Mouse (Mus musculus) limb, embryonic 13.5 days (tissue): ENCODE measurements around the gene Fignl1. TPM values are rescaled to one million over a fixed set of nuclear protein-coding genes. Genes with fewer than 3 reads are reported as not detected.

Source experiments
- ATAC-seq: fragments of 200-750 bp; cut with Nextera tagmentation; 2 replicates; pipeline ENCODE4 v1.8.0; 2017; ENCODE audit warnings: low read depth, moderate number of reproducible peaks, moderate TSS enrichment; ENCODE audit not compliant: low FRiP score
- H3K27ac ChIP-seq: fragments of 300-500 bp; sonication (generic); 2 replicates; pipeline ENCODE4 v1.5.1; 2015; ENCODE audit warnings: inconsistent platforms, mild to moderate bottlenecking, moderate library complexity
- H3K27me3 ChIP-seq: fragments of 300-500 bp; sonication (generic); 2 replicates; pipeline ENCODE4 v1.6.1; 2015; ENCODE audit warnings: mild to moderate bottlenecking, inconsistent platforms
- H3K36me3 ChIP-seq: fragments of 300-500 bp; sonication (generic); 2 replicates; pipeline ENCODE4 v1.6.1; 2015; ENCODE audit warnings: inconsistent platforms, mild to moderate bottlenecking, moderate library complexity
- H3K4me1 ChIP-seq: fragments of 300-500 bp; sonication (generic); 2 replicates; pipeline ENCODE4 v1.6.1; 2015; ENCODE audit warnings: inconsistent platforms
- H3K4me2 ChIP-seq: fragments of 300-500 bp; sonication (generic); replicated peaks from 2 replicates; pipeline ENCODE4 v1.6.1; 2015; ENCODE audit warnings: inconsistent platforms, mild to moderate bottlenecking, moderate library complexity
- H3K4me3 ChIP-seq: fragments of 300-500 bp; sonication (generic); 2 replicates; pipeline ENCODE4 v1.5.1; 2015; ENCODE audit warnings: moderate library complexity, mild to moderate bottlenecking, inconsistent platforms
- H3K9ac ChIP-seq: fragments of 300-500 bp; sonication (generic); 2 replicates; pipeline ENCODE4 v1.6.1; 2015; ENCODE audit warnings: mild to moderate bottlenecking, inconsistent platforms
- H3K9me3 ChIP-seq: fragments of 300-500 bp; sonication (generic); 2 replicates; pipeline ENCODE4 v1.6.1; 2016; ENCODE audit warnings: inconsistent platforms
- WGBS: fragments of 180-500 bp; shearing (Covaris S2); methylation state at CpG from one replicate; pipeline ENCODE4 v1.1.7; 2015; 5-methylcytosine and 5-hydroxymethylcytosine counted together
- polyA plus RNA-seq: library from polyadenylated mRNA; unstranded; fragments of >200 nt; fragmentation: Nextera tagmentation; extraction: Ambion mirVana; gene quantifications from 2 replicates; pipeline ENCODE4 v1.2.1, GENCODE M21; 2015

Gene Fignl1
- polyA plus RNA-seq, 1 experiment from 2014 or later = 57.4 TPM

DNA sequence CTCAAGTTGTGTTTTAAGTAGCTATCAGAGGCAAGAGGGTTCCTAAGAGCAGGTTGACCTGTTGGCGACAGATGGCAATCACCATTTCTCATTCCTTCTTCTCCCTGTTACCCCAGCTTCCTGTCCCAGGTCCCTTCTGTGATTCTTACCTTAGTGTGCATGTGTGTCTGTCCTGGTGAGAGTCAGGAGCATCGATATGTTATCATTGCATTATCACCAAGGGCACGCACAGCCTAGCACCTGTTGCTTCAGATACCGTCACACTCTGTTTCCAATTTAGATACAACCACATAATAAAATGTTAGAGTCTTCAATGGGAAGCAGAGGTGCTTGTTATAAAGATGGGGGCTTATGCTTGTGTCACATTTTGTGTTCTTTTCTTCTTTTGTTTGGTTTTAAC, 36.6 kb downstream of the Fignl1 start:
- H3K27me3 ChIP-seq = no peaks in the 10 kb centered on the region
- no peak overlapping the region for H3K4me3 ChIP-seq
- H3K9me3 ChIP-seq = no peaks in the 10 kb centered on the region
- WGBS = 87% methylated on average over 4 of the region's 4 CpGs
- H3K4me2 ChIP-seq = no peak overlapping the region
- H3K9ac ChIP-seq = no peak overlapping the region
- no peak overlapping the region for H3K27ac ChIP-seq
- no peaks in the 10 kb centered on the region for H3K36me3 ChIP-seq
- H3K4me1 ChIP-seq = no peaks in the 10 kb centered on the region
- no peak for ATAC-seq

DNA sequence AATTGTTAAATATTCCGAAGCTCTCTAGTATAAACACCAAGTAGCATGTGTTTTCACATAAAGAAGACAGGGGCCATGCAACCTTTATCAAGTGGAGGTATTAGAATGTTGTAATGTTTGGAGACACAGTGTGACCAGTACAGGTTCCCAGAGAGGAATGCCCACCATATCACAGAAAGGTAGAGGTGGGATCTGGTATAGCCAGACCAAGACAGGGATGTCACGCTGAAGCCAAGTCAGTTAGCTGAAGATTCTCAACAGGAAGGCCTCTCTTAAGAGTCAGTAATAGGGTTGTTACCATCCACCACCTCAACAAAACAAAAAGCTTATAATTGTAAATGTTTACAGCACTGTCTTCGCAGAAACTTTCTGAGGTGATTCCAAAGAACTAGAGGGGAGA, 38.1 kb downstream of the Fignl1 start:
- WGBS = 86% methylated on average over 3 of the region's 3 CpGs
- Histone ChIP-seq H3K27me3 (no peaks in the 10 kb centered on the region), H3K9ac (no peak overlapping the region), H3K27ac (no peak overlapping the region), H3K4me2 (no peak overlapping the region), H3K4me1 (no peaks in the 10 kb centered on the region), H3K36me3 (no peaks in the 10 kb centered on the region), H3K4me3 (no peak overlapping the region), H3K9me3 (no peaks in the 10 kb centered on the region)
- no peak for ATAC-seq

DNA sequence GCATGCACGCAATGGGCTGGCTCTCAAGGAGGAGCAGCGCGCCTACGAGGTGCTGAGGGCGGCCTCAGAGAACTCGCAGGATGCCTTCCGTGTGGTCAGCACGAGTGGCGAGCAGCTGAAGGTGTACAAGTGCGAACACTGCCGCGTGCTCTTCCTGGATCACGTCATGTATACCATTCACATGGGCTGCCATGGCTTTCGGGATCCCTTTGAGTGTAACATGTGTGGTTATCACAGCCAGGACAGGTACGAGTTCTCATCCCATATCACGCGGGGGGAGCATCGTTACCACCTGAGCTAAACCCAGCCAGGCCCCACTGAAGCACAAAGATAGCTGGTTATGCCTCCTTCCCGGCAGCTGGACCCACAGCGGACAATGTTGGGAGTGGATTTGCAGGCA, 39.5 kb downstream of the Fignl1 start:
- no peaks in the 10 kb centered on the region for H3K4me1 ChIP-seq
- WGBS = 91% methylated on average over 20 of the region's 20 CpGs
- no peak overlapping the region for H3K4me2 ChIP-seq
- H3K4me3 ChIP-seq = no peak overlapping the region
- H3K27me3 ChIP-seq = no peaks in the 10 kb centered on the region
- H3K9me3 ChIP-seq = no peaks in the 10 kb centered on the region
- H3K9ac ChIP-seq = no peak overlapping the region
- no peak for ATAC-seq
- H3K27ac ChIP-seq = no peak overlapping the region
- H3K36me3 ChIP-seq = no peaks in the 10 kb centered on the region

DNA sequence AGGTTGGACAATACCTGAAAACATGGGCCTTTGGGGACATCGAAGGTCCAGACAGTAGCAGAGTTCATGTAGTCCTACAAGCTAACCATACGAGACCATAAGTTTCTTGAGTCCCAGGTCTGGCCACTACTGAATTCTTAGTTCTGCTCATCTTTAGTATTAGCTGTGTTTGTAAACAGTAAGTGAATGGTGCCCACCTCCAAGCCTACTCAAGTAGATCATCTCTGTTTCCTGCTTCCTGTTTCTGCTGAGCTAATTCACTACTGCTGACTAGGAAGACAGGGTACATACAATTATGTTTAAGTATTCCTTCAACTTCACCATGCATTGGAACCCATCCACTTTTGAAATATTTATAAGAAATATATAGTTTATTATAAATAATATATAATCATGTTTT, 40.7 kb downstream of the Fignl1 start:
- 82% methylated on average over 2 of the region's 2 CpGs for WGBS
- no peak for ATAC-seq
- no peaks in the 10 kb centered on the region for H3K4me1 ChIP-seq
- H3K4me3 ChIP-seq = no peak overlapping the region
- H3K4me2 ChIP-seq = no peak overlapping the region
- no peaks in the 10 kb centered on the region for H3K36me3 ChIP-seq
- H3K27me3 ChIP-seq = no peaks in the 10 kb centered on the region
- H3K9ac ChIP-seq = no peak overlapping the region
- no peaks in the 10 kb centered on the region for H3K9me3 ChIP-seq
- no peak overlapping the region for H3K27ac ChIP-seq

DNA sequence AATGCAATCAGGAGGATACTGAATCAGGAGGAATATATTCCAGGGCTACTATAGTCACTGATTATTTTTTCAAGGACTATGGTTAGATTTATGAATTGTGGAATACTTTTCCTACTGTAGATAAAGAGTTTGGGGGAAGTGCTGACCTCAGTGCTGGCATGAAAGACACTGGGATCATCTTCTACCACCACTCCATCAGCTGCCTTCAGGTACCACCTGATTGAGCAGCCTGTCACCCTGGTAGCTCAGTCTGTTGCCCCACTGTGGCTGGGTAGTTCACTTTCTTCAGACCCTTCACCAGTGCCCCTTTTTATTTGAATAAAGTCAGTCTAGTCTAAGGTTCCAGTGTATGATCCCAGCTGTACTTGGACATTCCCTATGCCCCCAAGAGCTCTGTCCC, 42.0 kb downstream of the Fignl1 start:
- Histone ChIP-seq H3K27ac (no peak overlapping the region), H3K9ac (no peak overlapping the region), H3K9me3 (no peaks in the 10 kb centered on the region), H3K4me1 (no peaks in the 10 kb centered on the region), H3K36me3 (no peaks in the 10 kb centered on the region), H3K4me3 (no peak overlapping the region), H3K27me3 (no peaks in the 10 kb centered on the region), H3K4me2 (no peak overlapping the region)
- ATAC-seq = no peak

DNA sequence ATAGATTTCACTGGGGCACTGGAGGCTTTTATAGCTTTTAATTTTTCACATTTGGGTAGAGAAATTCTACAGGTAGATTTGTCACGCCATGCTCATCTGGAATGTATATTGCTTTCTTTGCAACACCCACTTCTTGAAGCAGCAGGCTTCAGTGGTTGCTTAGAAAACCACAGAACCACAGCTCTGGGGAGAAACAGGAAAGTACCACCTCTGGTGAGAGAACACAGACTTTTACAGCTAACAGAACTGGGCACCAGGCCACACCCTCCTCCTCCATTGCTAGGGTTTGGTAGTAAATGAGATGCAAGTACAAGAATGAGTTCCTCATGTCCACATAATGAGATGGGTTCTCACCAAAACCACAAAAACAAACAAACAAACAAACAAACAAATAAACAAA, 42.7 kb downstream of the Fignl1 start:
- Histone ChIP-seq H3K27me3 (no peaks in the 10 kb centered on the region), H3K4me2 (no peak overlapping the region), H3K9ac (no peak overlapping the region), H3K4me3 (no peak overlapping the region), H3K27ac (no peak overlapping the region), H3K9me3 (no peaks in the 10 kb centered on the region), H3K4me1 (no peaks in the 10 kb centered on the region), H3K36me3 (no peaks in the 10 kb centered on the region)
- WGBS = 93% methylated on average over 1 of the region's 1 CpGs
- no peak for ATAC-seq

DNA sequence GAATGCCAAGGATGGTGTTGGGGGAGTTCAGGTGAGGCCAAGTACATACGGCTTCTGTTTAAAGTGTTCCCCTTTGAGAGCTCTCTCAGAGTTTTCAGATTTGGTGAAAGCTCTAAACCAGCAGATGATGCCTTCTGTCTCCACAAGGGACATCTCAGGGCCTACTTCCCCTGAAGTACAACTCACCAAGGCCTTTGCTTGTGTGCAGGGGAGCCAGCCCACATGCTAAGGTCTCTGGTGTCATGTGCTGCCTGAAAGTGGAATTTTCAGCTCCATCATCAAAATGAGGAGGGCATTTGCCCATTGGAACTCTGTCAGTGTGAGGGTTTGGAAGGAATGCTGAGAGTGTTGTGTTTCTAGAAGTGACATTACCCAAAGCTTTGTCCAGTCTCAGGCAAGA, 43.3 kb downstream of the Fignl1 start:
- Histone ChIP-seq H3K27ac (no peak overlapping the region), H3K4me3 (no peak overlapping the region), H3K27me3 (no peaks in the 10 kb centered on the region), H3K9ac (no peak overlapping the region), H3K9me3 (no peaks in the 10 kb centered on the region), H3K4me1 (no peaks in the 10 kb centered on the region), H3K4me2 (no peak overlapping the region), H3K36me3 (no peaks in the 10 kb centered on the region)
- no peak for ATAC-seq
- 66% methylated on average over 1 of the region's 1 CpGs for WGBS

DNA sequence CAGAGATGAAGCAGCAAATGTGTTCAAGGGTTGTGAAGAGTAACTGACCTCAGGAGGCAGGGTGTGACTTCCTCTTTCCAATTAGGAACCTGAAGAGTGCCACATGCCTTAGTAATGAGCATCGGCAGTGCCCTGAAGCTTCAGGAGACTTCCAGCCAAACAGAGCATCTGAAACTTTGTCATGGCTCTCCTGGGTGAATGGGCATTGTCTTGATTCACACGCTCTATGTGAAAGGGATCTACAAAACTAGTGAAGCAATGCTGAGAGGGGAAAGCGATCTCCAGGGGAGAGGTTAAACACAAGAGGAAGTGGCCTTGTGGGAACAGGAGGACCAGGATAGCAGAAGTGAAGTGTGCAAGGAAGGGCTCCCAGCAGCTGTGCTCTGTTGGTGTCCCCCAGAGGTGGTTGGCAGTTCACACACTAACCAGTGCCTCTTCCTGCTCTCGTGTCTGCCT, 45.5 kb downstream of the Fignl1 start:
- WGBS = 73% methylated on average over 4 of the region's 4 CpGs
- no peaks in the 10 kb centered on the region for H3K27me3 ChIP-seq
- no peaks in the 10 kb centered on the region for H3K4me1 ChIP-seq
- H3K9me3 ChIP-seq = no peaks in the 10 kb centered on the region
- ATAC-seq = no peak
- H3K4me3 ChIP-seq = no peak overlapping the region
- H3K4me2 ChIP-seq = no peak overlapping the region
- H3K27ac ChIP-seq = no peak overlapping the region
- H3K9ac ChIP-seq = no peak overlapping the region
- no peaks in the 10 kb centered on the region for H3K36me3 ChIP-seq

DNA sequence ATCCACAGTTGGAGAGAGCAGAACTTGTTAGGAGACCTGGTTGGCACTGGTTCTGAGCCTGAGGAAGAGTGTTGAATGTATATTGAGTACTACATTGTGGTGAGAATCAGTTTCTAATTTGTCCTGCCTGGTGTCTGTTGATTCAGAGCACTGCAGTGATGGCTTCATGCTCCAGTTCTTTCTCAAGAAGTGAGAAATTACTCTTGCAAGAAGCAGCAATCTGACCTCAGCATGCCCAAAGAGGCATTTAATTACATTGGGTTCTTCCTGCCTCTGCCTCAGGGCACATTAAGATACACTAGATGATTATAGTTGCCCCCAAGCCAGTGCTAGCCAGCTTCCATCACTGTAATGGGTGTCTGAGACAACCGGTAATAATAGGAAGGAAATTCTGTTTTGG, 49.9 kb downstream of the Fignl1 start:
- no peaks in the 10 kb centered on the region for H3K9me3 ChIP-seq
- 91% methylated on average over 1 of the region's 1 CpGs for WGBS
- no peak for ATAC-seq

DNA sequence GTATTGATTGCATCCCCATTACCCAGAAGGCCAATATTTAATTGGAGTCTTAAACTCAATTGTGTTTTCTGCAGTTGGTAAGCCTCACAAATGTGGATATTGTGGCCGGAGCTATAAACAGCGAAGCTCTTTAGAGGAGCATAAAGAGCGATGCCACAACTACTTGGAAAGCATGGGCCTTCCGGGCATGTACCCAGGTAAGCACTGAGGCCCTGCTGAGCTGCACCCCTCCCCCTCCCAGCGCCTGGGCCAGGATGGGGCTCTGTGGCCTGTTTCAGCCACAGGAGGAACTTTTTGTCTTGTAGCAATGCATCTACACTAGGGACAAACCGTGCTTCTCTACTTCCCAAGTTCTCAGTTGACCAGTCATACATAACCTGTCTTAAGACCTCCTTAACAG, 50.6 kb downstream of the Fignl1 start:
- Histone ChIP-seq H3K4me3 (no peak overlapping the region), H3K9ac (no peak overlapping the region), H3K4me2 (no peak overlapping the region), H3K27me3 (no peaks in the 10 kb centered on the region), H3K9me3 (no peaks in the 10 kb centered on the region), H3K27ac (no peak overlapping the region), H3K4me1 (no peaks in the 10 kb centered on the region), H3K36me3 (no peaks in the 10 kb centered on the region)
- ATAC-seq = no peak
- 76% methylated on average over 6 of the region's 6 CpGs for WGBS

More for the DNA sequence above, 49.9 kb downstream of the Fignl1 start:
- Histone ChIP-seq H3K4me3 (no peak overlapping the region), H3K9ac (no peak overlapping the region), H3K36me3 (no peaks in the 10 kb centered on the region), H3K4me2 (no peak overlapping the region), H3K27me3 (no peaks in the 10 kb centered on the region), H3K4me1 (no peaks in the 10 kb centered on the region), H3K27ac (no peak overlapping the region)

DNA sequence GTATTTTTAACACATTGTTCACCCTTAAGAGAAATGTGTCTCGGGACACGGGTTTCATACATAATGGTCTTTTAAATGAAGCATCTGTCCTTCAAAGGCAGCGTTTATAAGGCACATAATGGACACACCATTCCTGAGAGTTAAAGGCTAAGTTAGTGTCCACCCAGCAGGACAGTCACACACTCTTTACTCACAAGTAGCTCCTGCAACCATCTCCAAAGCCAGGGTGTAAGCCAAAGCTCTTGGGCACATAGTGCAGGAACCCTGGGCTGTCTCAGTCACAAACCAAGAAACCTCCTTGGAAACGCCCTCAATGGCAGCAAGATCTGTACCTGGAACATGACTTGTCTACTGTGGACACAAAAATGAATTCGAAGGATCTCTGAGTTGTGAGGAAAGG, 55.9 kb downstream of the Fignl1 start:
- no peaks in the 10 kb centered on the region for H3K36me3 ChIP-seq
- no peak overlapping the region for H3K27ac ChIP-seq
- H3K9ac ChIP-seq = no peak overlapping the region
- no peaks in the 10 kb centered on the region for H3K9me3 ChIP-seq
- H3K4me1 ChIP-seq = no peaks in the 10 kb centered on the region
- no peaks in the 10 kb centered on the region for H3K27me3 ChIP-seq
- no peak for ATAC-seq
- H3K4me3 ChIP-seq = no peak overlapping the region
- WGBS = 70% methylated on average over 5 of the region's 5 CpGs
- no peak overlapping the region for H3K4me2 ChIP-seq

DNA sequence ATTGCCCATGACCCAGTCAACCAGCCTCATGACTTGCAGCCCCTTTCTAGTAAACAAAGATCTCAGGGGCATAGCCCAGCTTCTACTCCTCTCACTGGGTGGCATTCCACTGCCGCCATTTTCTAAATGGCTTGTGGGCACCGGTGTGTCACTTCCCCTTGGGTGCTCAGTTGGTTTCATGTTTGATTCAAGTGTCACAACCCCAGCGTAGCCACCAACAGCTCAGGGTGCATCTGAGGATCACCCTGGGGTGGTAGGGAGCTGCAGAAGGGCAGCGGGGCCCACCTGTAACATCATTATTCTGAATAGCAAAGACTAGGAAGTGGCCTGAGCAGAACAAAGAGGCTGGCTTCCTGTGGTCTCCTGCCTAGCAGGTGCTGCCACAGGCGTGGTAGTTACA, 57.7 kb downstream of the Fignl1 start:
- Histone ChIP-seq H3K36me3 (no peaks in the 10 kb centered on the region), H3K27me3 (no peaks in the 10 kb centered on the region), H3K27ac (no peak overlapping the region), H3K9me3 (no peaks in the 10 kb centered on the region), H3K4me2 (no peak overlapping the region), H3K4me3 (no peak overlapping the region), H3K4me1 (no peaks in the 10 kb centered on the region), H3K9ac (no peak overlapping the region)
- 86% methylated on average over 5 of the region's 5 CpGs for WGBS
- no peak for ATAC-seq

DNA sequence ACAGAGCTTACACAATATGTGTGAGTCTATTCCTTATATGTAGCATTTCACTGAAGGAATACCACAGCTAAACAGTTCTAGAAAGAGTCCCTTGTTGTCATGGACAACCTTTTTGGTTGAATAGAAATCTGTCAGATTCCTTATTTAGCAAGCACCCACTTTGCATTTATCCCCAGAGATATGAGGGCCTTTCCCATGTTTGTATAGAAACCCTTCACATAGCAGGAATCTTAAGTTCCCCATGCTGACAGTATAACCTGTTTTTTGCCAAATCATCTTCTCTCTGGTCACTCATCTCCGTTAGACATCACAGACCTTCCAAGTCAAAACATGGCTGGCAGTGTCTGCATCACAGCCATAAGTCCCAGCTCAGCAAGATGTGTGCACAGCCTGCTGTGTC, 64.5 kb downstream of the Fignl1 start:
- no peak overlapping the region for H3K9ac ChIP-seq
- H3K4me2 ChIP-seq = no peak overlapping the region
- H3K9me3 ChIP-seq = no peaks in the 10 kb centered on the region
- ATAC-seq = no peak
- H3K4me1 ChIP-seq = no peaks in the 10 kb centered on the region
- no peaks in the 10 kb centered on the region for H3K27me3 ChIP-seq
- H3K36me3 ChIP-seq = no peaks in the 10 kb centered on the region
- H3K27ac ChIP-seq = no peak overlapping the region
- WGBS = 64% methylated on average over 1 of the region's 1 CpGs
- H3K4me3 ChIP-seq = no peak overlapping the region

DNA sequence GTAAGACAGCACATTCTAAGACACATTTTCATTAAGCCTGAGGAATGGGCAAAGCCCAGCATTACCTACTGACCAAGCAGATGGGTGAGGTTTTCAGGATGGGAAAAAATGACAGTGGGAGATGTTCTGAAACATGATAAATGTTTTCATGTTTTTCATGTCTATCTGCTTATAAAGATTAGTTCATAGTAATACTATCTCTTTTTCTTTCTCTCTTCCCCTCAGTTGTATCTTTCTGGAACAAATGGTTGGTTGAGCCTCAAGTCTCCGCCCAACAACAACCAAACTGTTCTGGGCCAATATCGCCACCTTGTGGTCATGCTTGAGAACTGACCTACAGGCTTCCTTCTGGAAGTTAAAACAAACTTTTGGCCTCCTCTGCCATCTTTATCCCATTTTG, 66.1 kb downstream of the Fignl1 start:
- no peak overlapping the region for H3K9ac ChIP-seq
- no peak overlapping the region for H3K27ac ChIP-seq
- no peak overlapping the region for H3K4me2 ChIP-seq
- H3K4me3 ChIP-seq = no peak overlapping the region
- no peak for ATAC-seq
- H3K27me3 ChIP-seq = no peaks in the 10 kb centered on the region
- WGBS = 25% methylated on average over 2 of the region's 2 CpGs
- H3K36me3 ChIP-seq = no peaks in the 10 kb centered on the region
- H3K9me3 ChIP-seq = no peaks in the 10 kb centered on the region
- no peaks in the 10 kb centered on the region for H3K4me1 ChIP-seq
